Mouse (Mus musculus) kidney, adult 2 months (tissue): ENCODE data around the gene Cpsf4.
A peak's percentile ranks its signal among the peaks of the same experiment; 100 is the strongest.

Experiments
- CTCF ChIP-seq: fragments of 200-500 bp; conservative IDR thresholded peaks from 2 replicates; pipeline ENCODE4 v1.5.1; 2011; ENCODE audit warnings: low read depth, mild to moderate bottlenecking, control low read depth, low read length, moderate library complexity, mixed read lengths; ENCODE audit not compliant: insufficient read depth, insufficient read length
- POLR2A ChIP-seq: fragments of 200-500 bp; IDR thresholded peaks from one replicate; pipeline ENCODE4 v1.6.1; 2011; ENCODE audit warnings: low read depth, low read length, control low read depth

DNA sequence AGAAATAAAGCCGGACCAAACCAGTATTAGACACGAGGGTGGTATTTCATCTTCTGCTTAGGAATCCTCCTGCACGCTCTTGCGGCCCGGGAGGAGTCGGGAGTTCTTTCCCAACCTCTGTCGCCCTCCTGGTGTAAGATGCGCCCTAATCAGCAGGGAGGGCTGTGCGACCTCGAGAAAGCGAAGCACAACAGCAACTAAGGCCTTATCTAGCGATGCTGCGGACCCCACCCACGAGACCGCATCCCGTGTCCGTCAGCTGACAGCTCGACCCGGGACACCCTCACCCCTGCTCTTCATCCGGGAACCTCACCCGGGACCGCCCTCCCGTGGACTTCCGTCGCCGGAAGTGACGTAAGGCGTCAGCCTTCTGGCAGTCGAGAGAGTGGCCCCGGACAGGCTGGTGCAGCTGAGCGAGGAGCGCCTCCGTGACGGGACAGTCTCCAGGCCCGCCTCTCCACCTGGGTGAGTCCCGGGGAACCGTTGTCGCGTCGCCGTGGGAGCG lies 64.4 kb downstream of the Cpsf4 start, which contains the start of gene Zfp655:
- TF ChIP-seq CTCF (no peak), POLR2A (peak; percentile 98)
